Mouse (Mus musculus) testis, adult 2 months (tissue): ENCODE data around the gene Gna15.

Source experiments
- CTCF ChIP-seq: fragments of 200-500 bp; IDR thresholded peaks from 2 replicates; pipeline ENCODE4 v1.5.1; 2012; ENCODE audit warnings: low read depth, mild to moderate bottlenecking, inconsistent platforms, low read length, moderate library complexity; ENCODE audit not compliant: control insufficient read depth, insufficient read depth, insufficient replicate concordance
- POLR2A ChIP-seq: fragments of 200-500 bp; IDR thresholded peaks from 2 replicates; pipeline ENCODE4 v1.6.1; 2012; ENCODE audit warnings: low read depth, mild to moderate bottlenecking, inconsistent platforms, low read length, moderate library complexity; ENCODE audit not compliant: control insufficient read depth

- TF ChIP-seq CTCF (no peak), POLR2A (no peak)
Observed at GRCm38 (mm10) chr10:81491018-81491417, 33.0 kb downstream of the Gna15 start.
